Mouse (Mus musculus): ENCODE data around the gene Gm10065.
A peak's percentile ranks its signal among the peaks of the same experiment; 100 is the strongest.
"Not testable (repeated sequence)": the region's sequence is repeated elsewhere in the genome, so short reads cannot be mapped to it uniquely, and the experiment has no call there.

The Gm10065 gene

GRCm38 (mm10) chr13:21478759-21479670, at the start of gene Gm10065, which contains the start of gene Zkscan4:
TSS of gene Gm10065 (minus strand) at chr13:21479441.
TSS of gene Zkscan4 (plus strand) at chr13:21478907.
- DNase-seq (ENCODE audit: low spot score in 2 of 2), result not testable (repeated sequence)

GRCm38 (mm10) chr13:21506221-21506649, 27.0 kb upstream of the Gm10065 start:
- peak; percentile 78 to 86 for DNase-seq (ENCODE audit: low spot score in 2 of 2)

GRCm38 (mm10) chr13:21502296-21502695, 23.1 kb upstream of the Gm10065 start:
- DNase-seq (ENCODE audit: low spot score in 2 of 2), result no peak

GRCm38 (mm10) chr13:21501182-21501581, 21.9 kb upstream of the Gm10065 start, which contains the start of gene Gm11273:
TSS of gene Gm11273 (minus strand) at chr13:21501418.
- not testable (repeated sequence) for DNase-seq (ENCODE audit: low spot score in 2 of 2)

- no peak for DNase-seq (ENCODE audit: low spot score in 2 of 2)
Observed at GRCm38 (mm10) chr13:21495080-21495479, 15.8 kb upstream of the Gm10065 start, which contains the start of gene AK157302. TSS of gene AK157302 (plus strand) at chr13:21495223.

GRCm38 (mm10) chr13:21492847-21493246, 13.6 kb upstream of the Gm10065 start:
- DNase-seq (ENCODE audit: low spot score in 2 of 2), result no peak

GRCm38 (mm10) chr13:21486881-21487280, 7.6 kb upstream of the Gm10065 start:
- no peak for DNase-seq (ENCODE audit: low spot score in 2 of 2)

- DNase-seq (ENCODE audit: low spot score in 2 of 2), result no peak
Observed at GRCm38 (mm10) chr13:21472427-21472826, 6.8 kb downstream of the Gm10065 start.

GRCm38 (mm10) chr13:21469097-21469496, 10.1 kb downstream of the Gm10065 start:
- no peak for DNase-seq (ENCODE audit: low spot score in 2 of 2)

GRCm38 (mm10) chr13:21468061-21469019, 10.9 kb downstream of the Gm10065 start, which contains the start of gene Nkapl:
TSS of gene Nkapl (minus strand) at chr13:21468509.
- peak; percentile 72 to 87 for DNase-seq (ENCODE audit: low spot score in 2 of 2)

GRCm38 (mm10) chr13:21467336-21467735, 11.9 kb downstream of the Gm10065 start:
- no peak for DNase-seq (ENCODE audit: low spot score in 2 of 2)

- not testable (repeated sequence) for DNase-seq (ENCODE audit: low spot score in 2 of 2)
Observed at GRCm38 (mm10) chr13:21462516-21462915, 16.7 kb downstream of the Gm10065 start.

GRCm38 (mm10) chr13:21456347-21456746, 22.9 kb downstream of the Gm10065 start:
- DNase-seq (ENCODE audit: low spot score in 2 of 2), result no peak

GRCm38 (mm10) chr13:21454133-21454532, 25.1 kb downstream of the Gm10065 start:
- DNase-seq (ENCODE audit: low spot score in 2 of 2), result no peak

- peak; percentile 71 to 81 for DNase-seq (ENCODE audit: low spot score in 2 of 2)
Observed at GRCm38 (mm10) chr13:21453449-21453848, 25.8 kb downstream of the Gm10065 start, which contains the start of gene Zscan26. TSS of gene Zscan26 (minus strand) at chr13:21453730.

- no peak for DNase-seq (ENCODE audit: low spot score in 2 of 2)
Observed at GRCm38 (mm10) chr13:21453042-21453441, 26.2 kb downstream of the Gm10065 start.

- DNase-seq (ENCODE audit: low spot score in 2 of 2), result no peak
Observed at GRCm38 (mm10) chr13:21447856-21448614, 31.2 kb downstream of the Gm10065 start.

GRCm38 (mm10) chr13:21446796-21447195, 32.4 kb downstream of the Gm10065 start:
- no peak for DNase-seq (ENCODE audit: low spot score in 2 of 2)

- no peak for DNase-seq (ENCODE audit: low spot score in 2 of 2)
Observed at GRCm38 (mm10) chr13:21441207-21441572, 38.1 kb downstream of the Gm10065 start.

- DNase-seq (ENCODE audit: low spot score in 2 of 2), result peak; percentile 49 to 74
Observed at GRCm38 (mm10) chr13:21440503-21441206, 38.6 kb downstream of the Gm10065 start, which contains the start of gene Pgbd1. TSS of gene Pgbd1 (minus strand) at chr13:21441058.
